Mouse (Mus musculus): ENCODE measurements around the gene Dglucy. TPM values are rescaled to one million over a fixed set of nuclear protein-coding genes. Genes with fewer than 3 reads are reported as not detected.

The Dglucy gene
- polyA plus RNA-seq, 1 experiment from 2014 or later: 2.4 TPM

DNA sequence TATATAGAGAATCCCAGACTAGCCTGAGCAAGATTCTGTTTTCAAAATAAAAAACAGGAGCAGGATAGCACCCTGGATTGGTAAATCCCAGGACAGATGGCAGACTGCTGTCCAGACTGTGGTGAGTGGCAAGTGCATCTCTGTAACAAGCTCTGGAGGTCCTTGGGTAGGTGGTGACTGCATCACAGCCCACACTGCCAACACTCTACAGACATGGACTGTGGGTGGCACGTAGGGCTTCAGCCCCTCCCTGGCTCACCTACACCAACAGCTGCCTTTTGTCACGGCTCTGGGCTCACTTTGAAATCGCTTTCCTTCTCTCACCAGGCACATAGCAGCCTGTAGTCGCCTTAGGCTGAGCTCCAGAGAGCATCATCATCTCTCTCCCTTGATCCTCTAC is 164.3 kb downstream of the Dglucy start:
- Histone ChIP-seq H3K4me2 (no peak overlapping the region), H3K36me3 (peaks cover 6% of the 10 kb centered on the region; the same call in 1 of the 2 replicates), H3K9ac (no peak overlapping the region), H3K27ac (no peak overlapping the region), H3K27me3 (no peaks in the 10 kb centered on the region), H3K4me1 (no peaks in the 10 kb centered on the region), H3K9me3 (no peaks in the 10 kb centered on the region), H3K4me3 (no peak overlapping the region)
- 80% methylated on average over 4 of the region's 4 CpGs for WGBS
- no peak for ATAC-seq (ENCODE audit: insufficient number of reproducible peaks, insufficient read depth, low FRiP score, low TSS enrichment, low read depth)

DNA sequence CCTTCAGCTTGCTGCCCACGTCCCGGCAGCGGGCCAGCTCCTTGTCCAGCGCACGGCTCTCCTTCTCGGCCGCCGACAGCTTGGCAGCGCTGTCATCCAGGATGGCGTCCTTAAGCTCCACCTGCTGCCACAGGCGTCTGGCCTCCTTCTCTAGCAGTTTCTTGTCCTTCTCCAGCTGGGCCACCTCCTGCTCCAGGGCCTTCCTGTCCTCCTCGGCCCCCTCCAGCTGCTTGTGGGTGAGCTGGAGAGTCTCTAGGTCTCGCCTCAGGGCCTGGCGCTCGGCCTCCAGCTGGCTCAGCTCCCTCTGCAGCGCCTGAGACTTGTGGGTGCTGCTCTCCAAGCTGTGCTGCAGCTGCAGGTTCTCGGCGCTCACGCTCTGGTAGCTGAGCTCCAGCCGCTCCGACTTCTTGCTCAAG is 166.1 kb downstream of the Dglucy start:
- H3K9ac ChIP-seq: no peak overlapping the region
- no peaks in the 10 kb centered on the region for H3K4me1 ChIP-seq
- no peaks in the 10 kb centered on the region for H3K9me3 ChIP-seq
- H3K36me3 ChIP-seq: peaks cover 6% of the 10 kb centered on the region; the same call in 1 of the 2 replicates
- WGBS: 89% methylated on average over 21 of the region's 21 CpGs
- no peak overlapping the region for H3K4me3 ChIP-seq
- ATAC-seq (ENCODE audit: insufficient number of reproducible peaks, insufficient read depth, low FRiP score, low TSS enrichment, low read depth): no peak
- H3K4me2 ChIP-seq: no peak overlapping the region
- H3K27ac ChIP-seq: no peak overlapping the region
- H3K27me3 ChIP-seq: no peaks in the 10 kb centered on the region

DNA sequence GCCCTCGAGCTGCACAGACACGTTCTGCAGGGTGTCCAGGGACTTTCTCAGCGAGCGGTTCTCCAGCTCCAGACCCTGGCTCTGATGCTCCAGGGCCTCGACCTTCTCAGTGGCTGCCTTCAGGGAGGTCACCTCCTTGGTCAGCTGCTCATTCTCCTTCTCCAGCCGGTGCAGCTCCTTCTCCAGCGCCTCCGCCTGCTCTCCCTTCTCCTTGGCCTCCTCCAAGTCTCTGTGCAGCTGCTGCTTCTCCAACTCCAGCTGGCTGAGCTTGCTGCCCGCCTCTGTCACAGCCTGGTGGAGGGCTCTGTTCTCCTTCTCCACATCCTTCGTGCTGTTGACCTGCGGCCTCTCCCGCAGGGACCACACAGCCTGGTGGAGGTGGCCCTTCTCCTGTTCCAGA is 166.6 kb downstream of the Dglucy start:
- H3K36me3 ChIP-seq: peaks cover 6% of the 10 kb centered on the region; the same call in 1 of the 2 replicates
- 86% methylated on average over 12 of the region's 12 CpGs for WGBS
- ATAC-seq (ENCODE audit: insufficient number of reproducible peaks, insufficient read depth, low FRiP score, low TSS enrichment, low read depth): no peak
- H3K4me1 ChIP-seq: no peaks in the 10 kb centered on the region
- no peak overlapping the region for H3K9ac ChIP-seq
- no peaks in the 10 kb centered on the region for H3K9me3 ChIP-seq
- no peak overlapping the region for H3K4me3 ChIP-seq
- H3K4me2 ChIP-seq: no peak overlapping the region
- no peak overlapping the region for H3K27ac ChIP-seq
- no peaks in the 10 kb centered on the region for H3K27me3 ChIP-seq

DNA sequence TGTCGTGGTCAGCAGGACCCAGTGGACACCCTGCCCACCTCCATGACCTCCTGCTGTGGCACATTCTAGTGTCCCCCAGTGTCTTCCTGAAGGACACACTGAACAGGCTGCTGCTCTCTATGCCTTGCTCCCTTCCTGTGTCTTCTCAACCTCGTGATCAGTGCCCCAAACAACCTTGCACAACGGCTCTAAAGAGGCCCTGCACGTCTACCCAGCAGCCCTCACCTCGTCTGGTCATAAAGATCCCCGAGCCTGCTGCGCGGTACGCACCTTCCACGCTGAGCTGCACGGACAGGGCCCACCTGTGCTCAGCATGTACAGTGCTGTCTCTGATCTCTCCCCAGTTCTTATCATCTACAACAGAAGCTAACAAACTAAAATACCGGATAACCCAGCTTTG is 167.1 kb downstream of the Dglucy start:
- Histone ChIP-seq H3K36me3 (peaks cover 6% of the 10 kb centered on the region; the same call in 1 of the 2 replicates), H3K27me3 (no peaks in the 10 kb centered on the region), H3K4me3 (no peak overlapping the region), H3K9me3 (no peaks in the 10 kb centered on the region), H3K9ac (no peak overlapping the region), H3K27ac (no peak overlapping the region), H3K4me1 (no peaks in the 10 kb centered on the region), H3K4me2 (no peak overlapping the region)
- WGBS: 89% methylated on average over 12 of the region's 12 CpGs
- ATAC-seq (ENCODE audit: insufficient number of reproducible peaks, insufficient read depth, low FRiP score, low TSS enrichment, low read depth): no peak

Other genes with a start within 250 kb of the Dglucy start
- gene Rps6ka5, start 52.1 kb upstream of the Dglucy start, polyA plus RNA-seq (2015; fragmentation: Nextera tagmentation; extraction: Ambion mirVana): 6.1 and 6.6 TPM in 2 replicates
- gene Gpr68, start 129.1 kb downstream of the Dglucy start, polyA plus RNA-seq (2015; fragmentation: Nextera tagmentation; extraction: Ambion mirVana): 0.62 and 0.69 TPM in 2 replicates
- 4.5 and 5.5 TPM in 2 replicates for gene Ccdc88c, start 250.0 kb downstream of the Dglucy start, polyA plus RNA-seq (2015; fragmentation: Nextera tagmentation; extraction: Ambion mirVana)

All from embryonic facial prominence, embryonic 13.5 days (tissue).